Mouse (Mus musculus) induced T-regulatory cell, adult 2 months (primary cell): ENCODE data around the gene Aldh3a1.
A peak's percentile ranks its signal among the peaks of the same experiment; 100 is the strongest.

ENCODE experiments used
- DNase-seq: peaks from one replicate; pipeline ENCODE4 v3.0.0-alpha.2; 2012; ENCODE audit warnings: low read depth

Gene Aldh3a1

GRCm38 (mm10) chr11:61196616-61197353 is 10.6 kb upstream of the Aldh3a1 start:
- no peak for DNase-seq

DNA sequence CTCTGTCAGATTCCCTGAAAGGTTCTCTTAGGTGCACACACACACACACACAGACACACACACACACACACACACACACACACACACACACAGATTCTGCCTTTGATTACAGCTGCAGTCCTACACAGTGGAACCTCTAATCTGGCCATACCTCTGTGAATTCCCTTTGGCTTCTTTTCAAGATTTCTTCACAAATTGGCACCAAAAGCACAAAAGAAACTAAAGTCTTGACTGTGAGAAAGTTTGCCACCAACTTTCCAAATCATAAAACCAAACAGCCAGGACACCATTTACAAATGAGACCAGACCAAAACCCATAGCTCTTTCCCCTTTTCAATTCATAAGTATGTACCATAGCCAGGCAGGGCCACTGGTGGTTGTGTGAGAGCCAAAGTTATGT is 9.4 kb upstream of the Aldh3a1 start:
- no peak for DNase-seq

DNA sequence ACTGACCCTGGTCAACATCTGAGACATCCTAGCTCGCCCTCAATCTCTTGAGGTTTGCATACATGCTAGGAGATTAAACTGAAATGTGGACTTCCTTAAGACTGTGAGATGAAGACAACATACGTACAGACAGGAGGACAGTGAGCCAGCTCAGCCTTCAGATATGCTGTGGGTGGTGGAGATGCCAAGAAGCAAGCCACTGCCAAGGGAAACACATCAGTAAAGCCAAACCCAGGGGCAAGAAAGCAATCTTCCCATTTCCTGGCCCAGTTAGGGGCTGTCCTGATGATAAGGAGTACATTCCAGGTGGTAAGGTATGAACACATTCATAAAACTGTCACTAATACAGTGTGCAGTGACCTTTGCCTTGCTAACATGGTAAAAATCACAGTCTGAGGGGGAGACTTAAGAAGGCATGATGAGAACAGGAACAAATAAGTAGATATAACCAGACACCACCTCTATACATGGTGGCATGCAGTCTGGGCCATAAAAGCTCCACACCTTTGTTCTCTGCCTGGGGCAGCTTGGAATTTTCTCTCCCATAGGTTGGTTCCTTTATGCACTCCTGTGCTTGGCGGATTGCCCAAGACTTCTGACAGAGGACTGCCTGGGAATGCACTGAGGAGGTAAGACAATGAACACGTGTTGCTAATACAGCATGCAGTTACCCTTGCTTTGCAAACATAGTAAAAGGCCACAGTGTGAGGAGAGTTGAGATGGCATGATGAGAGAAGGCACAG is 7.5 kb upstream of the Aldh3a1 start:
- no peak for DNase-seq

- no peak for DNase-seq
These were observed 5.2 kb upstream of the Aldh3a1 start for GRCm38 (mm10) chr11:61202186-61202585.

GRCm38 (mm10) chr11:61202810-61203209 is 4.5 kb upstream of the Aldh3a1 start:
- DNase-seq, result no peak

DNA sequence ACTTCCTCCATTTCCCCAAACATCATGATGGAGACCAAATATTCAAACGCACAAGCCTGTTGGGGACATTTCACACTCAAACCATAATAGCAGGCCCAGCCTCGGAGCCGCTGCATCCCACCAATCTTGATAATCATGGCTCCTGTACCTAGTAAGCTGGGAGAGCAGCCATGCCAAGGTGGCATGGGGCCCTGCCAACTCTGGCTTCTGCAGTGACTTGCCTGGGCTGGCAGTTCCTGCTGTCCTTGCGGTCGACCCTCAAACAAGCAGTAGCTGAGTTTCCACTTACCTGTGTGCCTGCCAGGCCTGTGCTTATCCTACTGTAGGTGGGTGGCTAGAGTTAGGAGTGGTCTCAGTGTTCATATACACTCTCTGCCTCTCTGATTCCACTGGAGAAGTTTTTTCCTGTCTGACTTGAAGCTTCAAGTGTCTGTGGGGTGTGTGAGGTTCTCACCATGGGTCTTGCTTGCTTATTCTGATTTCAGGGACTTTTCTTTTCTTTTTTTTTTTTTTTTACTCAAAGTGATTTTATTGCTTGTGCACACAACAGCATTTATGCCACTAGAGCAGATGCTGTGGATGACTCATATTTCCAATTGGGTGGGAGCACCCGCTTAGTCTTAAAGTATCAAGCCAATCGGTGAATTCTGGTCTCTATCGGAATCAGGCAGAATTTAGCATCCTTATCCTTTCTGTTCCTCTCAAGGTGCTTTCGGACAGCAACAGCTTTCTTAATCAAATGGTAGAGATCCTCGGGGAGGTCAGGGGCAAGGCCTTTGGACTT is 2.0 kb upstream of the Aldh3a1 start:
- DNase-seq, result no peak

DNA sequence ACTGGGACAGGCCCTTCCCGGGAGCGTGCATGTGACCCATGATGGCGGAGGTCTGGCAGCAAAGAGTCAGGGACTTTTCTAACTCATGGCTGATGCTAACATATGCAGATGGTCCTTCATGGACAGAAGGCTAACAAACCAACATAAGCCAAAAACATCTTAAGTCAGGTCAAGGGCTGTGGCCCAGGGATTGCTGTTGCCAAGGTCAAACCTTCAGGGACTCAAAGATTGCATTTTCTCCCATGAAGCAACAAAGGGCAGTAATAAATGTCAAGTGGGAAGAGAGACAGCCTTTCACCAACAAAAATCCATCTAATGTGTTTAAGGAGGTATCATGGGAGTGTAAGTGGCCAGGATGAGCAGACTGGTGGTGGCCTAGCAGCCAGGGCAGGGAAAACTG is 1.2 kb upstream of the Aldh3a1 start:
- DNase-seq, result no peak

GRCm38 (mm10) chr11:61208316-61208715 is 979 bp downstream of the Aldh3a1 start:
- no peak for DNase-seq

GRCm38 (mm10) chr11:61212102-61212501 is 4.8 kb downstream of the Aldh3a1 start:
- peak; percentile 35 for DNase-seq

GRCm38 (mm10) chr11:61215936-61216335 is 8.6 kb downstream of the Aldh3a1 start:
- DNase-seq, result no peak

GRCm38 (mm10) chr11:61220156-61220881 is 13.0 kb downstream of the Aldh3a1 start:
- peak; percentile 5 for DNase-seq

DNA sequence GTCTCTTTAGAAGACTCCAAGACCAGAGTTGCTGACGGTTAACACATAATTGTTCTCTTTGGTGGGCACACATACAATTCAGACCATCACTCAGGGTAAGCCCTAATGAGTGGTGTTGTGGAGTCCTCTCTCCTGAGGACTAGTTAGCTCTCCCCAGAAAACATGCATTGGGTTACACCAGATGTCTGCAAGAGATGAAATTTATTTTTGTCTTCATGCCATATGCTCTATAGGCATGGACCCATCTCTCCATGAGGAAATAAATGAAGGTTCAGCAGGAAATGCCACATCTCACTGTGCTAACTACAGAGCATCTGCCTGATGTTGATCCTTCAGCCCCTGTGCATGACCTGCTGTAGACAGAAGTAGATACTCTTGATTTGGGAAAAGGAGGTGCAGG is 14.7 kb downstream of the Aldh3a1 start:
- DNase-seq, result no peak

DNA sequence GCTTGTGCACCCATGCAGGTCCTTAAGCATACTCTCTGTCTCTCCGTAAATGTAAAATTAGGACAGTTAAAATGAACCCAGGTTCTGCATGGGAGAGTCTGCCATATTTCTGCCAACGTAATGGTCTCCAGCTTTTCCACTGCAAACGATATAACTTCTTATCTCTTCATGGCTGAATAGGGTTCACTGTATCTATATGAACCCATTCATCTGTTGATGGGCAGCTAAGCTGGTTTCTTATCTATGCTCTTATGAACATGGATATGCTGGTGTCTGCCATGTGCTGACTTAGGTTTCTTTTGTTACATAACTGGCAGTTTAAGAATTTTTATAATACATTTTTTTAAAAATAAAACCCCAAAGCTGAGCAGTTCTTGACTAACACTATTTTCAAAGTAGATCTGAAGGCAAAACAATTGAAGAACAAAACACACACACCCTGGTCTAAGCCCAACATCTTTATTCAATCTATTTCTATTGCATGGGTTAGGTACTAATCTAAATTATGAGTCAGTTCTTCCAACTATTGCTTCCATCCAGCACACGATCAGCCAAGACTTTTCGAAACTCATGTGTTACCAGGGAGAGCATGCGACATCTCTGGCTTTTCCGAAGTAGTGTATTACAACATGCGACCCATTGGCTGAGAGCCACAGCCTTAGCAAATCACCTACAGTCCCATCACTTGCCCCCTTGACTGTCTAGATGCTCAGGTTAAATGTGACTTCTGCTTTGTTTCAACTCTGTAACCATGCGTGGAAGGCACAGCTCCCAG is 15.8 kb downstream of the Aldh3a1 start:
- DNase-seq, result no peak

- no peak for DNase-seq
These were observed 17.0 kb downstream of the Aldh3a1 start for GRCm38 (mm10) chr11:61224234-61224744.

- no peak for DNase-seq
These were observed 17.6 kb downstream of the Aldh3a1 start for GRCm38 (mm10) chr11:61224907-61225306.

GRCm38 (mm10) chr11:61225511-61225910 is 18.2 kb downstream of the Aldh3a1 start:
- no peak for DNase-seq

DNA sequence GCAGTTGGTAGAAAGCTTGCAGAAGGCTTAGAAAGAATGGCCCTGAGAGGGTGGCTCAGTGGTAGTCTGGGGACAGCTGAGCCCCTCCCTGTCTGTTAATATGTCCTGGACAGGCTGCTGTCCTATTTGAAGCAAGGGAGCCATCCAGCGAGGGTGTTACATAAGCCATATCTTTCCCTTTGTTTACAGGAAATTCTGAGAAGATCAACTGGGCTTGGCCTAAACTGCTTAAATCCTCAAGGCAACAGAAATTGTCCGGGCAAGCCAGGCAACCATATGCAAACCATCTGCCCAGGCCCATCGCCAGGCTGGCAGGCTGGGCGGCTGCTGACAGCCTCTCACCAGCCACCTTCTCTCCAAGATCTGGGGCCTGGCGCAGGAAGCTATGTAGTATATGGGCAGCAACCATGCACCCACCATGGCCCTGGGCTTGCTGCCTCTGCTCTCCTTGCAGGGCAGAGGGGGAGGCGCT is 18.6 kb downstream of the Aldh3a1 start:
- no peak for DNase-seq

GRCm38 (mm10) chr11:61227816-61228215 is 20.5 kb downstream of the Aldh3a1 start:
- no peak for DNase-seq

DNA sequence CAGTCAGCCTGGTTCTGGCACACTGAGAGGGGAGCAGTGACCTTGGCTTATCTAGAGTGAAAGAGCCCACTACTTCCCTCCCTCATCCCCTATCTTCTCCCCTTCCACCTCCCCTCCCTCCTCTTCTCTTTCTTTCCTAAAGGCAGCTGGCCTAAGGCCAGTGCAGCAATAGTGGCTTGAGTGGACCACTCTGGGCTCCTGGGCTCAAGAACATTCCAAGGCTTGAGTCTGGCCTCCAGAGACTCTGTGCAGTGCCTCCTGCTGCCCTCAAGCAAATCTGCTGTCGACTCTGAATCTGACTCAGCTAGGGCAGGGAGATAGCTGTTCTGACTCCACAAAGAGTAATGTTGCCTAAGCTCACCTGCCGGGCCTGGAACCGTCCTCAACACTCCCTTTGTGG is 21.1 kb downstream of the Aldh3a1 start:
- no peak for DNase-seq

GRCm38 (mm10) chr11:61231329-61231728 is 24.0 kb downstream of the Aldh3a1 start:
- DNase-seq, result peak; percentile 64

DNA sequence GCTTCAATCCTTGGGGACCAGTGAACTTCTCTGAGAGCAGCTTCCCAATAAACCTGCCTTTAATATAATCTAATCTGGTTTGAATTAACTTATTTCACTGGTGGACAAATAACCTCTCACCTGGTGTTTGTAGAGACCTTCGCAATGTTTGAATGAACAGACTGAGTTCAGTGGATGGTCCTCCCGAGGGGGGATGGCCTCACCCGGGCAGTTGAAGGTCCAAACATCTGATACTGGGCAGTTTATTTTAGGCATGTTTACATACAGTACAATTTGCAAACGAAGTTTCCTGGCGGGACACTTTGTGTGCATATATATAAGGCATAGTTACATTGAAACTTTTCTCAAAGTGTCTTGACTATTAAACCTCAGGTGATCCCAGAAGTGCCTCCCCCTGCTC is 26.8 kb downstream of the Aldh3a1 start:
- DNase-seq, result no peak
